Mouse (Mus musculus) heart, adult 2 months (tissue): ENCODE measurements at regions not wholly inside any gene's neighbourhood (a gene's known extent, or its start where the extent isn't known, plus 50 kb on each side); places are given as distances from the start of the nearest gene placed in this dataset.

ENCODE experiments used
- CTCF ChIP-seq: fragments of 200-600 bp; IDR thresholded peaks from 2 replicates; pipeline ENCODE4 v1.8.1; 2022; ENCODE audit warnings: antibody characterized with exemption, mild to moderate bottlenecking, moderate library complexity
- EP300 ChIP-seq: fragments of 200-500 bp; IDR thresholded peaks from 2 replicates; pipeline ENCODE4 v1.6.1; 2011; ENCODE audit warnings: low read depth, low read length, control low read depth; ENCODE audit not compliant: insufficient read depth
- POLR2A ChIP-seq: fragments of 200-500 bp; IDR thresholded peaks from 2 replicates; pipeline ENCODE4 v1.6.1; 2011; ENCODE audit warnings: mild to moderate bottlenecking, low read depth, low read length, control low read depth; ENCODE audit not compliant: insufficient read depth

- TF ChIP-seq POLR2A: no peak
- TF ChIP-seq CTCF: no peak
- TF ChIP-seq EP300: no peak
Observed at GRCm38 (mm10) chr10:11739574-11740368, 396.6 kb downstream of the Epm2a start.
